Mouse (Mus musculus) thymus, adult 2 months (tissue): ENCODE measurements around the gene Sap30bp.

Experiments used
- CTCF ChIP-seq: fragments of 200-500 bp; IDR thresholded peaks from 2 replicates; pipeline ENCODE4 v1.5.1; 2012; ENCODE audit warnings: mild to moderate bottlenecking, control low read depth, low read length, moderate library complexity, borderline replicate concordance; ENCODE audit not compliant: control insufficient read depth, poor library complexity, insufficient read depth; ENCODE audit errors: extremely low read depth
- POLR2A ChIP-seq: fragments of 200-500 bp; IDR thresholded peaks from 2 replicates; pipeline ENCODE4 v1.6.1; 2012; ENCODE audit warnings: mild to moderate bottlenecking, low read length, control low read depth, moderate library complexity; ENCODE audit not compliant: control insufficient read depth, poor library complexity, insufficient read depth; ENCODE audit errors: extremely low read depth

GRCm38 (mm10) chr11:115995256-115995655 lies 62.2 kb downstream of the Sap30bp start:
- TF ChIP-seq POLR2A (no peak), CTCF (no peak)
